Mouse (Mus musculus) frontal cortex, adult (tissue): ENCODE results near the gene Gm9999.
"Not testable (repeated sequence)": the region's sequence is repeated elsewhere in the genome, so short reads cannot be mapped to it uniquely, and the experiment has no call there.

Source experiments
- ATAC-seq: cut with Nextera tagmentation; 2 replicates; pipeline ENCODE4 v1.9.2; 2017; ENCODE audit warnings: mild to moderate bottlenecking, moderate library complexity, mixed read lengths; ENCODE audit not compliant: low TSS enrichment

The Gm9999 gene

GRCm38 (mm10) chr7:46983280-46983679, at the start of gene Gm9999:
Gene Gm9999, plus strand, starts transcription at chr7:46983580.
- no peak for ATAC-seq

GRCm38 (mm10) chr7:46934788-46935187, 48.6 kb upstream of the Gm9999 start:
- ATAC-seq: no peak

- no peak for ATAC-seq
These were observed 47.5 kb upstream of the Gm9999 start for GRCm38 (mm10) chr7:46935847-46936246.

GRCm38 (mm10) chr7:46957831-46958691, 25.3 kb upstream of the Gm9999 start, which contains the start of gene Uevld:
Gene Uevld, minus strand, starts transcription at chr7:46958527.
- peak; percentile 95 for ATAC-seq

- no peak for ATAC-seq
These were observed 24.5 kb upstream of the Gm9999 start for GRCm38 (mm10) chr7:46958853-46959252.

GRCm38 (mm10) chr7:46960991-46961390, 22.4 kb upstream of the Gm9999 start:
- no peak for ATAC-seq

GRCm38 (mm10) chr7:46962132-46962531, 21.2 kb upstream of the Gm9999 start:
- ATAC-seq: no peak

GRCm38 (mm10) chr7:46962806-46963618, 20.4 kb upstream of the Gm9999 start:
- ATAC-seq: peak; percentile 86

- no peak for ATAC-seq
These were observed 19.3 kb upstream of the Gm9999 start for GRCm38 (mm10) chr7:46964070-46964469.

GRCm38 (mm10) chr7:46969898-46970297, 13.5 kb upstream of the Gm9999 start:
- no peak for ATAC-seq

GRCm38 (mm10) chr7:46974648-46975047, 8.7 kb upstream of the Gm9999 start:
- no peak for ATAC-seq

- no peak for ATAC-seq
These were observed 7.9 kb upstream of the Gm9999 start for GRCm38 (mm10) chr7:46975456-46975855.

- ATAC-seq: no peak
These were observed 2.5 kb downstream of the Gm9999 start for GRCm38 (mm10) chr7:46985718-46986505.

- ATAC-seq: no peak
These were observed 3.3 kb downstream of the Gm9999 start for GRCm38 (mm10) chr7:46986646-46987045.

- no peak for ATAC-seq
These were observed 3.7 kb downstream of the Gm9999 start for GRCm38 (mm10) chr7:46987073-46987472.

- not testable (repeated sequence) for ATAC-seq
These were observed 6.0 kb downstream of the Gm9999 start for GRCm38 (mm10) chr7:46989387-46989786.

- ATAC-seq: no peak
These were observed 9.7 kb downstream of the Gm9999 start for GRCm38 (mm10) chr7:46993079-46993478.

- no peak for ATAC-seq
These were observed 12.2 kb downstream of the Gm9999 start for GRCm38 (mm10) chr7:46995558-46995957.

- ATAC-seq: no peak
These were observed 13.6 kb downstream of the Gm9999 start for GRCm38 (mm10) chr7:46997008-46997407.

- ATAC-seq: no peak
These were observed 14.4 kb downstream of the Gm9999 start for GRCm38 (mm10) chr7:46997644-46998395.

GRCm38 (mm10) chr7:46998942-46999341, 15.6 kb downstream of the Gm9999 start:
- ATAC-seq: no peak
